Mouse (Mus musculus): Measurements from ENCODE around the gene Map3k4.

- TF ChIP-seq CTCF (IDR thresholded peaks at IDR 0.05; ENCODE audit: control insufficient read depth, insufficient read depth, low read length), result no peak
- TF ChIP-seq POLR2A (IDR thresholded peaks at IDR 0.05; ENCODE audit: borderline replicate concordance, control insufficient read depth, low read depth, low read length), result no peak
Observed at GRCm38 (mm10) chr17:12259957-12260356, 58.6 kb downstream of the Map3k4 start.
